Mouse (Mus musculus): ENCODE data around the gene Xiap. TPM values are rescaled to one million over a fixed set of nuclear protein-coding genes. Genes with fewer than 3 reads are reported as not detected.

Gene Xiap
- polyA plus RNA-seq, 1 experiment = 65.6 TPM

- TF ChIP-seq GATA1 (IDR thresholded peaks at IDR 0.05; ENCODE audit: low read length) = no peak
Observed at GRCm38 (mm10) chrX:42150346-42151023, 91.0 kb downstream of the Xiap start.

GRCm38 (mm10) chrX:42151024-42151754, 91.7 kb downstream of the Xiap start:
- no peak for TF ChIP-seq GATA1 (IDR thresholded peaks at IDR 0.05; ENCODE audit: low read length)

- no peak for TF ChIP-seq GATA1 (IDR thresholded peaks at IDR 0.05; ENCODE audit: low read length)
Observed at GRCm38 (mm10) chrX:42151903-42152369, 92.5 kb downstream of the Xiap start.

DNA sequence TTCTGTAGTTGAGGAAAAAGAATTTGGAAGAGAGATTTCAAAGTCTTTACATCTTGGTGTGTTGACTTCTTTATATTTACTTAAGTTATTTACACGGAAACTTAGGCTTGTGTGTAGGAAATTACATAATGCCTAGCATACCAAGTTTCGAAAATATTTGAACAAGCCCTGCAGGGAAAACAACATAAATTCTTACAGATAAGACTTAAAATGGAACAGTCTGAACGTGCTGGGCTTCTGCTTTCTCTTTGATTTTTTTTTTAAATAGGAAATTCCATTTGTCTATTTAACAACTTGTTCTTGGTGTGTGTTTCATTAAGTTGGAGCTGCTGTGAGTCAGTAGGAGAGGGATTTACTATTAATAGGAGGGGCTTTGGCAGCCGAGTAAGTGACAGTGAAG, 93.6 kb downstream of the Xiap start:
- no peak for TF ChIP-seq GATA1 (IDR thresholded peaks at IDR 0.05; ENCODE audit: low read length)

Other genes with a start within 250 kb of the Xiap start
- 3.3 and 4.6 TPM in 2 replicates for gene Thoc2, start 139.0 kb upstream of the Xiap start, polyA plus RNA-seq (2012)
- gene Stag2, start 89.6 kb downstream of the Xiap start, polyA plus RNA-seq (2012) = 7.9 and 11.3 TPM in 2 replicates

Data from G1E-ER4 (cell line).